Mouse (Mus musculus) limb, embryonic 13.5 days (tissue): ENCODE results near the gene Eml2. TPM values are rescaled to one million over a fixed set of nuclear protein-coding genes. Genes with fewer than 3 reads are reported as not detected.

Experiments used
- microRNA counts: library from miRNA; unstranded; fragments of <30 nt; microRNA quantifications from one replicate; lab custom pipeline; 2016
- microRNA-seq: library from miRNA; unstranded; fragments of <30 nt; microRNA quantifications from one replicate; pipeline ENCODE4, GENCODE M21; 2016
- polyA plus RNA-seq: library from polyadenylated mRNA; unstranded; fragments of >200 nt; fragmentation: Nextera tagmentation; extraction: Ambion mirVana; gene quantifications from 2 replicates; pipeline ENCODE4 v1.2.1, GENCODE M21; 2015

The Eml2 gene
- polyA plus RNA-seq, 1 experiment from 2014 or later, result 5.5 TPM

MicroRNAs within 50 kb of the gene (microRNA counts, 519-probe panel; counts per million panel counts)
- not detected for microRNA mmu-miR-330 (lab: Ali Mortazavi, UCI)

Small RNAs within 50 kb of the gene (microRNA-seq; reads per million reads assigned to microRNA genes)
- gene Mir330, result 179 reads per million, percentile 61 among the genes with 10 or more reads in this experiment

Other genes starting within 250 kb of the Eml2 start
- not detected in 2 replicates for gene Nanos2, start 189.0 kb upstream of the Eml2 start, polyA plus RNA-seq
- 5.2 and 6.3 TPM in 2 replicates for gene Mypop, start 185.2 kb upstream of the Eml2 start, polyA plus RNA-seq
- gene Irf2bp1, start 172.4 kb upstream of the Eml2 start, polyA plus RNA-seq, result 26.3 and 26.9 TPM in 2 replicates
- 3.5 and 4.1 TPM in 2 replicates for gene Foxa3, start 152.9 kb upstream of the Eml2 start, polyA plus RNA-seq
- gene Sympk, start 152.0 kb upstream of the Eml2 start, polyA plus RNA-seq, result 33.6 and 37.8 TPM in 2 replicates
- gene Rsph6a, start 121.7 kb upstream of the Eml2 start, polyA plus RNA-seq, result not detected in 2 replicates
- 16.8 and 17.4 TPM in 2 replicates for gene Dmwd, start 100.2 kb upstream of the Eml2 start, polyA plus RNA-seq
- gene Dmpk, start 92.6 kb upstream of the Eml2 start, polyA plus RNA-seq, result 22.6 and 23.1 TPM in 2 replicates
- gene Six5, start 81.8 kb upstream of the Eml2 start, polyA plus RNA-seq, result 13.4 and 13.9 TPM in 2 replicates
- 4.2 and 4.3 TPM in 2 replicates for gene Gm4969, start 58.1 kb upstream of the Eml2 start, polyA plus RNA-seq
- gene Fbxo46, start 56.6 kb upstream of the Eml2 start, polyA plus RNA-seq, result 16.8 and 19.1 TPM in 2 replicates
- gene Qpctl, start 27.1 kb upstream of the Eml2 start, polyA plus RNA-seq, result 17.1 and 18.1 TPM in 2 replicates
- 146 and 149 TPM in 2 replicates for gene Snrpd2, start 26.7 kb upstream of the Eml2 start, polyA plus RNA-seq
- gene Gipr, start 10.3 kb upstream of the Eml2 start, polyA plus RNA-seq, result 0.29 and 0.41 TPM in 2 replicates
- gene Gpr4, start 36.1 kb downstream of the Eml2 start, polyA plus RNA-seq, result 4.6 and 6.2 TPM in 2 replicates
- 35.2 and 35.7 TPM in 2 replicates for gene Opa3, start 51.9 kb downstream of the Eml2 start, polyA plus RNA-seq
- 68.9 and 69.0 TPM in 2 replicates for gene Vasp, start 95.4 kb downstream of the Eml2 start, polyA plus RNA-seq
- gene Ppm1n, start 103.6 kb downstream of the Eml2 start, polyA plus RNA-seq, result not detected in 2 replicates
- 20.2 and 20.9 TPM in 2 replicates for gene Rtn2, start 106.2 kb downstream of the Eml2 start, polyA plus RNA-seq
- 0.23 and 0.27 TPM in 2 replicates for gene Fosb, start 133.6 kb downstream of the Eml2 start, polyA plus RNA-seq
- gene Ercc1, start 168.4 kb downstream of the Eml2 start, polyA plus RNA-seq, result 89.1 and 96.4 TPM in 2 replicates
- gene Cd3eap, start 183.1 kb downstream of the Eml2 start, polyA plus RNA-seq, result 29.9 and 31.8 TPM in 2 replicates
- 9.0 and 9.6 TPM in 2 replicates for gene Ppp1r13l, start 183.3 kb downstream of the Eml2 start, polyA plus RNA-seq
- 18.2 and 18.3 TPM in 2 replicates for gene Ercc2, start 205.6 kb downstream of the Eml2 start, polyA plus RNA-seq
- gene Klc3, start 227.7 kb downstream of the Eml2 start, polyA plus RNA-seq, result 8.3 and 8.6 TPM in 2 replicates
- gene Ckm, start 228.4 kb downstream of the Eml2 start, polyA plus RNA-seq, result 3.2 and 4.7 TPM in 2 replicates